Mouse (Mus musculus): Measurements from ENCODE around the gene Polg.
A peak's percentile ranks its signal among the peaks of the same experiment; 100 is the strongest.

Gene Polg

GRCm38 (mm10) chr7:79465461-79466044 is 609 bp downstream of the Polg start:
- peak in 1 of 2 experiments; percentile 30 for DNase-seq (ENCODE audit: low spot score in 2 of 2)

DNA sequence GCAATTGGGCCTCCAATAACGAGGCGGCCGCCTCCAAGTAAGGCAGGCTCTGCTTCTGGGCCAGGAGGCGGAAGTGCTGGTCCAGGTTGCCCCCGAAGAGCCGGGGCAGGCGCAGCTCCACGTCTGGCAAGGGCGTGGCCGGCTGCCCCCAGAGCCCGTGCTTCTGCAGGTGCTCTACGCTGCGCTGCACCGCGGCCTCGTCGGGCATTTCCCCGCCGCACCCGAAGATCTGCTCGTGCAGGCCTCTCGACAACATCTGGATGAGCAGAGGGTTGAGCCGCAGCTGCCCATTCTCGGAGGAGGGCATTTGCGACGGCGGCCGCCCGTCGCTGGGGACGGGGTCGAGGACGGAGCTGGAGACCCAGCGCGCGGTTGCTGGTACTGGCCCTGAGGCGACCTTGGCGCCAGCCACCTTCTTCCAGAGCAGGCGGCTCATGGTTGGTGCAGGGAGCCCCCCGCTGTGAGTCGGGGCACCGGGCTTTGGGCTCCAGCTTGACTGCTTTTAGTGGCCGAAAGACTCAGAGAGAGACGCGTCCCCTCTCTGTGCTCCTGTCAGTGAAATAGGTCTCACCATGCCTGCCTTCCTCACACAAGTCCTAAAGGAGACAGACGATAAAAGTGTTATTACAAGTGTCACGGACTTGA is 1.3 kb downstream of the Polg start:
- DNase-seq (ENCODE audit: low spot score in 2 of 2): no peak

GRCm38 (mm10) chr7:79463376-79464077 is 2.6 kb downstream of the Polg start:
- DNase-seq (ENCODE audit: low spot score in 2 of 2): no peak

DNA sequence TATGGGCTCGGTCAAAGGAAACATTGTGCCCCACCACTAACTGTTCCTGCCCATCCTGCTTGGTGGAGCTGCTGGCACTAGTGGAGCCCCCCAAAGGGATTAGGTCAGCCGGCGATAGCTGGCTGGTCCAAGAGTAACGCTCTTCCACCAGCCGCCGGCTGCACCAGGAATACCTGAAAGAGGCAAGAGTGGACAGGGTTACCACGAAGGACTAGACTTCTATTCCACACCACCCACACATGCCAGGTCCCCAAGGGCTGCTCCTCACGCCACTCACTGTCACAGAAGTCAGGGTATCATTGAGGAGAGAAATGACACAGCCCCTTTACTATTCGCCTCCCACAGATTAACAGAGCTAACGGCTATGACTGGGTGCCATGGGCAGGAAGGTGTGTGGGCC is 4.4 kb downstream of the Polg start:
- DNase-seq (ENCODE audit: low spot score in 2 of 2): no peak

GRCm38 (mm10) chr7:79447486-79447885 is 18.7 kb downstream of the Polg start:
- DNase-seq (ENCODE audit: low spot score in 2 of 2): no peak

- DNase-seq (ENCODE audit: low spot score in 2 of 2): no peak
Measured at GRCm38 (mm10) chr7:79447048-79447447, 19.1 kb downstream of the Polg start.

DNA sequence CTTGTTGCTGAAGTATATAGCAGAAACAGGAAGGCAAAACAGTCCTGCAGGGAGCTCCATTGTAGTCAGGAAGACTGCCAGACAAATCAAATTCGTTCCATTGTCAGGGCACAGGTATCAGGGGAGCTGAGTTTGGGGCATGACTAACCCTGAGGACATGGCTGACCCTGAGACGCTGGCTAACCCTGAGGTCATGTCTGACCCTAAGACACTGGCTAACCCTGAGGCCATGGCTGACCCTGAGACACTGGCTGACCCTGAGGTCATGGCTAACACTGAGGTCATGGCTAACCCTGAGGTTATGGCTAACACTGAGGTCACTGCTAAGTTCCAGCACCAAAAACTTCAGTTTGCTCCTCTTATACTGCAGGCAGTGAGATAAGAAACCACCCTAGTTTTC is 26.1 kb downstream of the Polg start:
- DNase-seq (ENCODE audit: low spot score in 2 of 2): no peak

DNA sequence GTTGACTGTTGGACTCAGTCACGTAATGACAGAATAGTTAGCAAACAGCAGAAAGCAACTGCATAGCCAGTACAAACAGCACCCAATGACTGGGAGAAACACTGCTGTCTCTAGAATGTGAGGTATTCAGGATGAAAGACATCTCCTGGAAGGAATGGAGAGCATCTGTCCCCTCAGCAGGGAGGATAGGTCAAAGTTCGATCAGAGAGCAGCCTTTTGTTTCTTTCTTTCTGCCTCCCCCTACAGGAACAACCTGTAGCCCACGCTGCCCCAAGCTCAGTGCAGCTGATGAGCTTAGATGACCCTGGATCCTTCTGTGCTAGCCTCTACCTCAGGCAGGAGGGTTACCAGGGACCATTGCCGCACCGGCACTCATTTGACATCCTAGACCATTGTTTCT is 37.9 kb downstream of the Polg start:
- DNase-seq (ENCODE audit: low spot score in 2 of 2): no peak

GRCm38 (mm10) chr7:79425804-79426203 is 40.4 kb downstream of the Polg start:
- no peak for DNase-seq (ENCODE audit: low spot score in 2 of 2)

DNA sequence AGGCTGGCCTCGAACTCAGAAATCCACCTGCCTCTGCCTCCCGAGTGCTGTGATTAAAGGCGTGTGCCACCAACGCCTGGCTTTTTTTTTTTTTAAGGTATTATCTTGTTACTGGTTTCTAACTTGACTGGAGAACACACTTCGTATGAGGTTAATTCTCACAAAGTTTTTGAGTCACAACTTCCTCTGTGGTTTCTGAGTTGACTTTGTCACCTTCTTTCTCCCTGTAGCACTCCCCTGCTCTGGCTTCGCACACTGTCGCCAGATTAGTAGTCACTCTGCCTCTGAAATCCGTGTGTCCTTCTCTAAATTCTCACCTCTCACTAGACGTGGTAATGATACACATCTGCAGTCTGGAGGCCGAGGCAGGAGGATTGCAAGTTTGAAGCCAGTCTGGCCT is 43.3 kb downstream of the Polg start:
- DNase-seq (ENCODE audit: low spot score in 2 of 2): no peak

DNA sequence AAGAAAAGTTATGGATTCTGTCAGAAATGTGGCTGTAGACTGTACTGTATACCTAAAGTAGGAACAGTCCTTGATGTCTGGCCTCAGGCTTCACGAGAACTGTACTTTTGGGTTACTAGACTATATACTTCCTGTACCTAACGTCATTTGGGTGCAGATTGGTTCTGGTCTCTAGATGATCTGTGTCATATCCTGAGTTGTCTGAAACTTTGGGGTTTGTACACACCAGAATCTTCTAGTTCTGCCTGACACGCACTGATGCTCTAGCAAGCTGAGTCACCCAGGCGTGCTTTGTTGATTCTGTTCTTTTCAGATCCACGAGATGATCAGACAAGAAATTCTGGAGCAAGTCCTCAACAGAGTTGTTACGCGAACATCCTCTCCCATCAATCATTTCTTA is 46.2 kb downstream of the Polg start:
- no peak for DNase-seq (ENCODE audit: low spot score in 2 of 2)

GRCm38 (mm10) chr7:79414449-79415375 is 51.5 kb downstream of the Polg start:
- no peak for DNase-seq (ENCODE audit: low spot score in 2 of 2)

DNA sequence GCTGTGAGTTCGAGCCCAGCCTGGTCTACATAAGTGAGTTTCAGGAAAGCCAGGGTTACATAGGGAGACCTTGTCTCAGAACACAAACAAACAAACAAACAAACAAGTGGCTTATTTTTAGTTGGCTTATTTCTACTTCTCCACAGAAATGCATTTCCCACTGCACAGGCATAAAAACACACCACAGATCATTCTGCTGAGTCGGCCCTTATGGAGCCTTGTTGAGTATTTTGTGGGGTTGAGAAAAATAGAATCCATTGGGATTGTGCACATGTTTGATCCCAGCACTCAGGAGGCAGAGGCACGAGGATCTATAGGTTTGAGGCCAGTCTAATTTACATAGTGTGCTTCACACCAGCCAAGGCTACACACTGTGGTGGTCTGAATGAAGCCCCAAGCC is 65.9 kb downstream of the Polg start:
- no peak for DNase-seq (ENCODE audit: low spot score in 2 of 2)

DNA sequence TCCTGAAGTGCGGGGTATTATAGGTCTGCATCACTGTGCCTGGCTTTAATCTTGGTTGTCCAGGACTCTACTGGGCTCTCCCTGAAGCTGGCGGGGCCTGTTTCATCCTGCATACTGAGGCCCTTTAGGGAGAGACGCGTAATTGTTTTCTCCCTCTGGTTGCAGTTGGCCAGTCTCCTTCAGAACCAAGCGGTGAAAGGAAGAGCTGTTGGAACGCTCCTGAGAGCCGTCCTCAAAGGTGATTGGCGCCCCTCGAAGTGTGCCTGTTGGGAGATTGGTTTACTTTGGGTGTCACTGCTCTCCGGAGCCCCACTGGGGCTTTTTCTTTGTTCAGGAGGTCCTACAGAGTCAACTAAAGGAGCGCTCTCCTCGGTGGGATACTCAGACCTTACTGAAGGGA is 67.2 kb downstream of the Polg start:
- no peak for DNase-seq (ENCODE audit: low spot score in 2 of 2)

DNA sequence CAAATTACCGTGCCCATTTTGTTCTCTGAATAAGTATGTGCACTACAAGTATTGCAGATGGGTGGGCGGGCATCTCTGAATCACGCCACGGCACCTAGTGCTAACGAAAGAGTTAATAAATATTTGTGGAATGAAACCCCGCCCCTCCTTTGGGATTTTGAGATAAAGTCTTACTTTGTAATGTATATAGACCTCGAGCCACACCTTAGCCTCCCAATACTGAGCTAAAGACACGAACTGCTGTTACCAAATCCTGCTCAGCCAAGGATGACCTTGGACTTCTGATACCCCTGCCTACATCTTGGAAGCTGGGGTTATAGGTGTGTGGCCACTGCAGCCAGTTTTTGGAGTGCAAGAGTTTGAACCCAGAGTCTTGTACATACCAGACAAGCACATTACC is 67.7 kb downstream of the Polg start:
- DNase-seq (ENCODE audit: low spot score in 2 of 2): no peak

DNA sequence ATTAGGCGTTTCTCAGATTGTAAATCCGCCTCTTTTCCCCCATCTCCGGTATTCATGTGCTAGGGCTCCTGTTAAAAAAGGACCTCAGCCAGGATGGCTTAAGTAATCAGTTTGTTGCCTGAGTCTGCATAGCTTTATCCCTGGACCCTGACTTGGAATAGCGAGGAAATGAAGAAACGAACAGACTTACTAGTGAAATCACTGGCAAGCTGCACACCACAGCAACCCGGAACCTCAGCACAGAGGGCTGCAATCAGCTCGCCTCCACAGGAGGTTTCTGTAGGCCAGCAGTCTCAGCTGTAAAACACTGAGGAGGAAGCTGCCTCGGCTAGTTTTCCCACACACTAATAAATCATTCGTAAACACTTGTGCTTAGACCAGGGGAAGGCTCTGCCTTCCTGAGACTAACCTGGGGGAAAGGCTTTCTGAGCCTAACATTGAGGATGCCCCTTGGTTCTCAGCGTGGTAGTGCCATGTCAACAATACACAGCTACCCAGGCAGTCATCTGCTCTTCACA is 68.7 kb downstream of the Polg start:
- no peak for DNase-seq (ENCODE audit: low spot score in 2 of 2)
